Mouse (Mus musculus): ENCODE measurements at regions not wholly inside any gene's neighbourhood (a gene's known extent, or its start where the extent isn't known, plus 50 kb on each side); places are given as distances from the start of the nearest gene placed in this dataset.
A peak's percentile ranks its signal among the peaks of the same experiment; 100 is the strongest.
"Not testable (repeated sequence)": the region's sequence is repeated elsewhere in the genome, so short reads cannot be mapped to it uniquely, and the experiment has no call there.

GRCm38 (mm10) chr15:53984006-53984405 is 99.3 kb downstream of the Gm7489 start:
- WGBS: 90% methylated on average over 15 of the region's 15 CpGs
- H3K9ac ChIP-seq (ENCODE audit: low read depth, low read length, severe bottlenecking); H3K9me3 ChIP-seq (ENCODE audit: control insufficient read depth, low read length); H3K4me2 ChIP-seq (replicated peaks; ENCODE audit: low read depth, low read length, severe bottlenecking); H3K27ac ChIP-seq (replicated peaks; ENCODE audit: low read depth, low read length); ATAC-seq (ENCODE audit: low FRiP score, low read depth); H3K4me1 ChIP-seq (ENCODE audit: control insufficient read depth, insufficient read depth, low read length); DNase-seq (ENCODE audit: low spot score); H3K36me3 ChIP-seq (ENCODE audit: control insufficient read depth, insufficient read depth, low read length); H3K27me3 ChIP-seq (ENCODE audit: control insufficient read depth, insufficient read depth, low read length); H3K4me3 ChIP-seq (replicated peaks; ENCODE audit: low read length): not testable (repeated sequence)

- no peak for TF ChIP-seq POLR2A (IDR thresholded peaks at IDR 0.05; ENCODE audit: borderline replicate concordance, extremely low read depth, insufficient read depth, insufficient read length)
- Histone ChIP-seq H3K4me2 (replicated peaks; ENCODE audit: low read depth, low read length, severe bottlenecking) (no peak overlapping the region), H3K36me3 (ENCODE audit: control insufficient read depth, insufficient read depth, low read length) (no peaks in the 10 kb centered on the region), H3K9ac (ENCODE audit: low read depth, low read length, severe bottlenecking) (no peak overlapping the region), H3K4me3 (replicated peaks; ENCODE audit: low read length) (no peak overlapping the region), H3K9me3 (ENCODE audit: control insufficient read depth, low read length) (no peaks in the 10 kb centered on the region), H3K27me3 (ENCODE audit: control insufficient read depth, insufficient read depth, low read length) (no peaks in the 10 kb centered on the region), H3K27ac (replicated peaks; ENCODE audit: low read depth, low read length) (no peak overlapping the region), H3K4me1 (ENCODE audit: control insufficient read depth, insufficient read depth, low read length) (no peaks in the 10 kb centered on the region)
- 80% methylated on average over 2 of the region's 2 CpGs for WGBS
- ATAC-seq (ENCODE audit: low FRiP score, low read depth) (no peak), DNase-seq (ENCODE audit: low spot score) (no peak)
Measured at GRCm38 (mm10) chr15:53989888-53990287, 105.2 kb downstream of the Gm7489 start.

- 20% methylated on average over 2 of the region's 2 CpGs for WGBS
Measured at GRCm38 (mm10) chr15:53995199-53995868, 110.6 kb downstream of the Gm7489 start.

GRCm38 (mm10) chr15:53998600-53999290 is 114.0 kb downstream of the Gm7489 start:
- no peak for ATAC-seq (ENCODE audit: low FRiP score, low read depth)
- Histone ChIP-seq H3K4me2 (replicated peaks; ENCODE audit: low read depth, low read length, severe bottlenecking) (no peak overlapping the region), H3K9ac (ENCODE audit: low read depth, low read length, severe bottlenecking) (no peak overlapping the region), H3K4me1 (ENCODE audit: control insufficient read depth, insufficient read depth, low read length) (0 out of 2 replicates have a peak, but pooled peaks cover 2% of the 10 kb centered on the region), H3K9me3 (ENCODE audit: control insufficient read depth, low read length) (no peaks in the 10 kb centered on the region), H3K27me3 (ENCODE audit: control insufficient read depth, insufficient read depth, low read length) (no peaks in the 10 kb centered on the region), H3K36me3 (ENCODE audit: control insufficient read depth, insufficient read depth, low read length) (no peaks in the 10 kb centered on the region), H3K27ac (replicated peaks; ENCODE audit: low read depth, low read length) (no peak overlapping the region), H3K4me3 (replicated peaks; ENCODE audit: low read length) (no peak overlapping the region)
- no peak for DNase-seq (ENCODE audit: low spot score)
- TF ChIP-seq POLR2A (IDR thresholded peaks at IDR 0.05; ENCODE audit: borderline replicate concordance, extremely low read depth, insufficient read depth, insufficient read length): no peak
- 92% methylated on average over 6 of the region's 6 CpGs for WGBS

More at GRCm38 (mm10) chr15:53995199-53995868, 110.6 kb downstream of the Gm7489 start:
- TF ChIP-seq POLR2A (IDR thresholded peaks at IDR 0.05; ENCODE audit: borderline replicate concordance, extremely low read depth, insufficient read depth, insufficient read length): no peak
- Histone ChIP-seq H3K4me3 (replicated peaks; ENCODE audit: low read length) (no peak overlapping the region), H3K4me2 (replicated peaks; ENCODE audit: low read depth, low read length, severe bottlenecking) (no peak overlapping the region), H3K36me3 (ENCODE audit: control insufficient read depth, insufficient read depth, low read length) (no peaks in the 10 kb centered on the region), H3K27me3 (ENCODE audit: control insufficient read depth, insufficient read depth, low read length) (no peaks in the 10 kb centered on the region), H3K9me3 (ENCODE audit: control insufficient read depth, low read length) (no peaks in the 10 kb centered on the region), H3K9ac (ENCODE audit: low read depth, low read length, severe bottlenecking) (no peak overlapping the region), H3K4me1 (ENCODE audit: control insufficient read depth, insufficient read depth, low read length) (no peaks in the 10 kb centered on the region), H3K27ac (replicated peaks; ENCODE audit: low read depth, low read length) (no peak overlapping the region)
- DNase-seq (ENCODE audit: low spot score): peak; percentile 45
- ATAC-seq (ENCODE audit: low FRiP score, low read depth): peak; percentile 60; the same call in 1 of the 2 replicates

GRCm38 (mm10) chr15:54033756-54034155 is 149.1 kb downstream of the Gm7489 start:
- no peak for DNase-seq (ENCODE audit: low spot score)
- no peak overlapping the region for H3K4me2 ChIP-seq (replicated peaks; ENCODE audit: low read depth, low read length, severe bottlenecking)
- no peaks in the 10 kb centered on the region for H3K4me1 ChIP-seq (ENCODE audit: control insufficient read depth, insufficient read depth, low read length)
- no peak overlapping the region for H3K9ac ChIP-seq (ENCODE audit: low read depth, low read length, severe bottlenecking)
- WGBS: 91% methylated on average over 5 of the region's 5 CpGs
- no peak overlapping the region for H3K4me3 ChIP-seq (replicated peaks; ENCODE audit: low read length)
- no peaks in the 10 kb centered on the region for H3K27me3 ChIP-seq (ENCODE audit: control insufficient read depth, insufficient read depth, low read length)
- H3K9me3 ChIP-seq (ENCODE audit: control insufficient read depth, low read length): no peaks in the 10 kb centered on the region
- H3K27ac ChIP-seq (replicated peaks; ENCODE audit: low read depth, low read length): no peak overlapping the region
- no peak for TF ChIP-seq POLR2A (IDR thresholded peaks at IDR 0.05; ENCODE audit: borderline replicate concordance, extremely low read depth, insufficient read depth, insufficient read length)
- no peak for ATAC-seq (ENCODE audit: low FRiP score, low read depth)
- H3K36me3 ChIP-seq (ENCODE audit: control insufficient read depth, insufficient read depth, low read length): no peaks in the 10 kb centered on the region

Measured in limb, embryonic 14.5 days (tissue).